Mouse (Mus musculus): Measurements from ENCODE around the gene Mylk.

DNA sequence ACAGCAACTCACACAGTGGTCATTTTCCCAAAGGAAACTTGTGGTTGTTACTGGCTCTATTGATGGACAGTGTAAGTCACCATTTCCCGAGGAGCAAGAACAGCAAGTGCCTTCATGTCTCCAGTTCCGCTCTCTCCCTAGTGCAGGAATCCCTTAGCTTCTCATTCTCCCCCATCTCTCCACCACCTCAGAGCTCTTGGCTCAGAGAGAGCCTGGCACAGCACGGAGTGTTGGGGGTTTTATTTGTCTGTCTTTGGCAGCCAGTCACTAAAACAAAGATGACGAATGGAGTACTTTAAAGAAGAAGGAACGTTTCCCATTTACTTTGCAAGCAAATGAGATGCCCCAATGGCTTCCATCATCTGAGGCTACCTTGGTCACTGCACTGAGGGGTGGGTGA, 56.2 kb downstream of the Mylk start:
- no peak for TF ChIP-seq CTCF (IDR thresholded peaks at IDR 0.05; ENCODE audit: borderline replicate concordance, insufficient read depth, low read depth, low read length)
- TF ChIP-seq POLR2A (IDR thresholded peaks at IDR 0.05; ENCODE audit: borderline replicate concordance, insufficient read depth, low read length): no peak

All from cerebellum, adult 2 months (tissue).